Mouse (Mus musculus): ENCODE measurements around the gene Fam171a1. TPM values are rescaled to one million over a fixed set of nuclear protein-coding genes. Genes with fewer than 3 reads are reported as not detected.
A peak's percentile ranks its signal among the peaks of the same experiment; 100 is the strongest.

Fam171a1 gene
- polyA plus RNA-seq, 1 experiment from 2014 or later, result 59.5 TPM

GRCm38 (mm10) chr2:3229060-3229459 is 115.0 kb downstream of the Fam171a1 start:
- H3K27me3 ChIP-seq (replicated peaks), result no peaks in the 10 kb centered on the region
- peaks cover 21% of the 10 kb centered on the region for H3K36me3 ChIP-seq
- H3K4me3 ChIP-seq, result no peak overlapping the region
- no peak overlapping the region for H3K9ac ChIP-seq
- H3K27ac ChIP-seq, result no peak overlapping the region
- H3K9me3 ChIP-seq, result no peaks in the 10 kb centered on the region
- WGBS, result 21% methylated on average over 2 of the region's 2 CpGs
- peak; percentile 66; the same call in 1 of the 2 replicates for ATAC-seq (ENCODE audit: low FRiP score, low read depth)
- H3K4me1 ChIP-seq, result no peaks in the 10 kb centered on the region
- no peak overlapping the region for H3K4me2 ChIP-seq (replicated peaks)

GRCm38 (mm10) chr2:3239255-3239654 is 125.2 kb downstream of the Fam171a1 start:
- Histone ChIP-seq H3K9me3 (no peaks in the 10 kb centered on the region), H3K4me1 (no peaks in the 10 kb centered on the region), H3K4me2 (replicated peaks) (no peak overlapping the region), H3K27ac (no peak overlapping the region), H3K36me3 (no peaks in the 10 kb centered on the region), H3K4me3 (no peak overlapping the region), H3K9ac (no peak overlapping the region), H3K27me3 (replicated peaks) (no peaks in the 10 kb centered on the region)
- 82% methylated on average over 5 of the region's 5 CpGs for WGBS
- no peak for ATAC-seq (ENCODE audit: low FRiP score, low read depth)

- WGBS, result 78% methylated on average over 3 of the region's 3 CpGs
- no peaks in the 10 kb centered on the region for H3K27me3 ChIP-seq (replicated peaks)
- H3K36me3 ChIP-seq, result no peaks in the 10 kb centered on the region
- no peaks in the 10 kb centered on the region for H3K9me3 ChIP-seq
- no peak for ATAC-seq (ENCODE audit: low FRiP score, low read depth)
- H3K27ac ChIP-seq, result no peak overlapping the region
- no peaks in the 10 kb centered on the region for H3K4me1 ChIP-seq
- H3K4me3 ChIP-seq, result no peak overlapping the region
- no peak overlapping the region for H3K4me2 ChIP-seq (replicated peaks)
- no peak overlapping the region for H3K9ac ChIP-seq
Observed at GRCm38 (mm10) chr2:3244251-3244650, 130.2 kb downstream of the Fam171a1 start.

- Histone ChIP-seq H3K36me3 (no peaks in the 10 kb centered on the region), H3K4me2 (replicated peaks) (no peak overlapping the region), H3K9me3 (no peaks in the 10 kb centered on the region), H3K4me1 (no peaks in the 10 kb centered on the region), H3K27ac (no peak overlapping the region), H3K4me3 (no peak overlapping the region), H3K27me3 (replicated peaks) (no peaks in the 10 kb centered on the region), H3K9ac (no peak overlapping the region)
- ATAC-seq (ENCODE audit: low FRiP score, low read depth), result no peak
- 90% methylated on average over 2 of the region's 2 CpGs for WGBS
Observed at GRCm38 (mm10) chr2:3251309-3251708, 137.3 kb downstream of the Fam171a1 start.

- H3K27ac ChIP-seq, result no peak overlapping the region
- no peak overlapping the region for H3K4me3 ChIP-seq
- no peaks in the 10 kb centered on the region for H3K4me1 ChIP-seq
- H3K9me3 ChIP-seq, result no peaks in the 10 kb centered on the region
- no peak overlapping the region for H3K4me2 ChIP-seq (replicated peaks)
- H3K36me3 ChIP-seq, result no peaks in the 10 kb centered on the region
- H3K9ac ChIP-seq, result no peak overlapping the region
- no peak for ATAC-seq (ENCODE audit: low FRiP score, low read depth)
- WGBS, result 87% methylated on average over 3 of the region's 3 CpGs
- H3K27me3 ChIP-seq (replicated peaks), result no peaks in the 10 kb centered on the region
Observed at GRCm38 (mm10) chr2:3266466-3266865, 152.4 kb downstream of the Fam171a1 start.

GRCm38 (mm10) chr2:3267879-3268278 is 153.9 kb downstream of the Fam171a1 start:
- Histone ChIP-seq H3K9ac (no peak overlapping the region), H3K27me3 (replicated peaks) (no peaks in the 10 kb centered on the region), H3K27ac (no peak overlapping the region), H3K4me3 (no peak overlapping the region), H3K9me3 (no peaks in the 10 kb centered on the region), H3K4me1 (no peaks in the 10 kb centered on the region), H3K36me3 (no peaks in the 10 kb centered on the region), H3K4me2 (replicated peaks) (no peak overlapping the region)
- no peak for ATAC-seq (ENCODE audit: low FRiP score, low read depth)
- WGBS, result 39% methylated on average over 3 of the region's 3 CpGs

- Histone ChIP-seq H3K4me2 (replicated peaks) (no peak overlapping the region), H3K27ac (no peak overlapping the region), H3K4me3 (no peak overlapping the region), H3K9ac (no peak overlapping the region), H3K27me3 (replicated peaks) (no peaks in the 10 kb centered on the region), H3K9me3 (no peaks in the 10 kb centered on the region), H3K4me1 (no peaks in the 10 kb centered on the region), H3K36me3 (no peaks in the 10 kb centered on the region)
- ATAC-seq (ENCODE audit: low FRiP score, low read depth), result no peak
- WGBS, result 88% methylated on average over 2 of the region's 2 CpGs
Observed at GRCm38 (mm10) chr2:3273349-3273748, 159.3 kb downstream of the Fam171a1 start.

- H3K4me2 ChIP-seq (replicated peaks), result no peak overlapping the region
- H3K36me3 ChIP-seq, result no peaks in the 10 kb centered on the region
- no peaks in the 10 kb centered on the region for H3K4me1 ChIP-seq
- no peak for ATAC-seq (ENCODE audit: low FRiP score, low read depth)
- WGBS, result 64% methylated on average over 2 of the region's 2 CpGs
- no peaks in the 10 kb centered on the region for H3K9me3 ChIP-seq
- H3K9ac ChIP-seq, result no peak overlapping the region
- no peak overlapping the region for H3K4me3 ChIP-seq
- no peaks in the 10 kb centered on the region for H3K27me3 ChIP-seq (replicated peaks)
- H3K27ac ChIP-seq, result no peak overlapping the region
Observed at GRCm38 (mm10) chr2:3276106-3276505, 162.1 kb downstream of the Fam171a1 start.

Small RNA genes lying within 50 kb of the gene (microRNA-seq; reads per million reads assigned to microRNA genes)
- not detected for gene Gm27306

Other genes starting within 250 kb of the Fam171a1 start
- gene Nmt2, start 170.0 kb downstream of the Fam171a1 start, polyA plus RNA-seq (2016; fragmentation: Nextera tagmentation; extraction: Ambion mirVana), result 55.4 and 57.9 TPM in 2 replicates
- gene Rpp38, start 218.4 kb downstream of the Fam171a1 start, polyA plus RNA-seq (2016; fragmentation: Nextera tagmentation; extraction: Ambion mirVana), result 12.3 and 13.8 TPM in 2 replicates
- gene Acbd7, start 221.9 kb downstream of the Fam171a1 start, polyA plus RNA-seq (2016; fragmentation: Nextera tagmentation; extraction: Ambion mirVana), result 1.1 TPM in 1 of 2 replicates, not detected in the other